33 mouse cellular contexts compared by ENCODE assay signal in the genomic region with DNA sequence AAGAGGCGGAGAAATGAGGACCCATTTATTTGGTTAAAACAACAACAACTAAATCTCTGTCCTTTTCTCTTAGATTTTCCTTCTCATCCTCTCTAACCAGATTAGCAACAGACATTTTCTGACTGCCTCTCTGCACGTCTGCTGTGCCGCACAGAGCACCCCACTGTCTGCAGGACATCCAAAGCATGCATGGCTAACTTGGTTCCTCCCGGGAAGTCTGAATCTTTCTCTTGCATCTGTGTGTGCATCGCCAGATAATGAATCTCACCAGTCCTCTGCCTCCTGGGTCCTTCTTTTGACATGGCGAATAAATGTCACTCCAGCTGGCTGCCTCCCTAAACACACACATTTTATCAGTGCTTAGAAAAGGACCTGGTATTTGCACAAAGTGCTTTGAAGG. TPM values are rescaled to one million over a fixed set of nuclear protein-coding genes. Genes with fewer than 3 reads are reported as not detected.
DNase-seq lines count a peak whose midpoint lies in the region; ATAC-seq and TF ChIP-seq lines count a peak whose summit lies in the region.
"Had no signal": no experiment of that assay in that cellular context is flagged by ENCODE, and none has a peak within 500 bp of the region (broad histone marks: within the 10 kb centered on the region; RNA-seq: fewer than 3 reads in every experiment).

No protein-coding gene starts in this region.

- 0 out of 2 replicates have a peak, but pooled peaks have one; percentile 45 for ATAC-seq in forebrain, embryonic 13.5 days
- no peak for ATAC-seq in forebrain, embryonic 16.5 days
- no peak for ATAC-seq in intestine, embryonic 14.5 days (replicated peaks; ENCODE audit: low FRiP score, low TSS enrichment, low read depth)
- ATAC-seq in intestine, embryonic 16.5 days, result no peak
- no peak for ATAC-seq in hindbrain, postnatal 0 days
- ATAC-seq: Patski had no signal

- peaks cover 12% of the 10 kb centered on the region for H3K4me1 ChIP-seq in forebrain, embryonic 13.5 days
- 0 out of 2 replicates have a peak, but pooled peaks cover 9% of the 10 kb centered on the region for H3K4me1 ChIP-seq in forebrain, embryonic 16.5 days (replicated peaks; ENCODE audit: control insufficient read depth, insufficient read depth, low read length)
- no peaks in the 10 kb centered on the region for H3K4me1 ChIP-seq in intestine, embryonic 14.5 days (replicated peaks; ENCODE audit: control insufficient read depth, insufficient read depth, low read length)
- H3K4me1 ChIP-seq in intestine, embryonic 16.5 days (ENCODE audit: control insufficient read depth, insufficient read depth, low read length), result no peaks in the 10 kb centered on the region
- H3K4me1 ChIP-seq in hindbrain, postnatal 0 days (ENCODE audit: insufficient read depth, low read length), result peaks cover 2% of the 10 kb centered on the region; the same call in 1 of the 2 replicates
- no peaks in the 10 kb centered on the region for H3K4me1 ChIP-seq in cerebellum, adult 2 months (ENCODE audit: control insufficient read depth, insufficient read depth, low read length)
- H3K4me1 ChIP-seq: embryonic facial prominence, embryonic 12.5 days; kidney, embryonic 15.5 days; limb, embryonic 13.5 days; lung, embryonic 15.5 days had no signal

- DNase-seq in intestine, embryonic 14.5 days (ENCODE audit: low spot score), result peak; percentile 48
- peak; percentile 65 for DNase-seq in brain, embryonic 14.5 days (ENCODE audit: low read depth)
- DNase-seq in hindbrain, postnatal 0 days (ENCODE audit: low spot score), result peak; percentile 16
- DNase-seq in right cerebral cortex, adult 2 months (ENCODE audit: low spot score in 2 of 2), result no peak
- DNase-seq in cerebellum, adult 2 months, result no peak
- DNase-seq: adrenal gland, postnatal 14 days; cerebellum, adult 11-12 months; cerebellum, postnatal 10 days; gastrocnemius, adult 2 months; gastrocnemius, postnatal 36 days; heart, adult 18-20 months; heart, postnatal 36 days; kidney, adult 18-20 months; kidney, postnatal 25 days; right cerebral cortex, adult 18-20 months; right cerebral cortex, postnatal 4 days; thymus, adult 2 months; thymus, postnatal 36 days had no signal

- no peak overlapping the region for H3K4me3 ChIP-seq in forebrain, embryonic 13.5 days
- H3K4me3 ChIP-seq in forebrain, embryonic 16.5 days (replicated peaks; ENCODE audit: low read length), result no peak overlapping the region
- H3K4me3 ChIP-seq in intestine, embryonic 14.5 days (ENCODE audit: low read depth, low read length), result no peak overlapping the region
- no peak overlapping the region for H3K4me3 ChIP-seq in intestine, embryonic 16.5 days (ENCODE audit: low read length)
- H3K4me3 ChIP-seq in hindbrain, postnatal 0 days (ENCODE audit: low read length), result no peak overlapping the region
- H3K4me3 ChIP-seq in cerebellum, adult 2 months (replicated peaks; ENCODE audit: insufficient read depth, low read depth, low read length), result no peak overlapping the region
- H3K4me3 ChIP-seq: embryonic facial prominence, embryonic 12.5 days; forebrain, embryonic 10.5 days; gastrocnemius, adult 2 months; kidney, embryonic 15.5 days; limb, embryonic 13.5 days; lung, embryonic 15.5 days had no signal

- no peaks in the 10 kb centered on the region for H3K36me3 ChIP-seq in forebrain, embryonic 13.5 days (ENCODE audit: poor library complexity, severe bottlenecking)
- no peaks in the 10 kb centered on the region for H3K36me3 ChIP-seq in forebrain, embryonic 16.5 days (ENCODE audit: control insufficient read depth, insufficient read depth)
- no peaks in the 10 kb centered on the region for H3K36me3 ChIP-seq in intestine, embryonic 14.5 days (ENCODE audit: control insufficient read depth, insufficient read depth, low read length)
- H3K36me3 ChIP-seq in intestine, embryonic 16.5 days (ENCODE audit: control insufficient read depth, insufficient read depth, low read length), result no peaks in the 10 kb centered on the region
- H3K36me3 ChIP-seq in hindbrain, postnatal 0 days (ENCODE audit: insufficient read depth, low read length), result no peaks in the 10 kb centered on the region
- H3K36me3 ChIP-seq: embryonic facial prominence, embryonic 12.5 days; forebrain, embryonic 10.5 days; kidney, embryonic 15.5 days; limb, embryonic 13.5 days; lung, embryonic 15.5 days had no signal

- no peaks in the 10 kb centered on the region for H3K27me3 ChIP-seq in forebrain, embryonic 13.5 days
- no peaks in the 10 kb centered on the region for H3K27me3 ChIP-seq in forebrain, embryonic 16.5 days (replicated peaks; ENCODE audit: control insufficient read depth, insufficient read depth, low read length)
- H3K27me3 ChIP-seq in intestine, embryonic 14.5 days (replicated peaks; ENCODE audit: control insufficient read depth, insufficient read depth, low read length), result no peaks in the 10 kb centered on the region
- H3K27me3 ChIP-seq in intestine, embryonic 16.5 days (replicated peaks; ENCODE audit: control insufficient read depth, insufficient read depth, low read length), result no peaks in the 10 kb centered on the region
- H3K27me3 ChIP-seq in hindbrain, postnatal 0 days (ENCODE audit: insufficient read depth, low read length), result no peaks in the 10 kb centered on the region
- H3K27me3 ChIP-seq in cerebellum, adult 2 months (ENCODE audit: control insufficient read depth, insufficient read depth, low read length), result no peaks in the 10 kb centered on the region
- H3K27me3 ChIP-seq: embryonic facial prominence, embryonic 12.5 days; kidney, embryonic 15.5 days; limb, embryonic 13.5 days; lung, embryonic 15.5 days had no signal

- no peak overlapping the region for H3K9ac ChIP-seq in forebrain, embryonic 13.5 days
- H3K9ac ChIP-seq in forebrain, embryonic 16.5 days (replicated peaks; ENCODE audit: low read depth, low read length), result no peak overlapping the region
- H3K9ac ChIP-seq in intestine, embryonic 14.5 days (ENCODE audit: low read length), result no peak overlapping the region
- no peak overlapping the region for H3K9ac ChIP-seq in intestine, embryonic 16.5 days (ENCODE audit: low read depth, low read length)
- no peak overlapping the region for H3K9ac ChIP-seq in hindbrain, postnatal 0 days (replicated peaks; ENCODE audit: low read length)
- H3K9ac ChIP-seq: embryonic facial prominence, embryonic 12.5 days; kidney, embryonic 15.5 days; limb, embryonic 13.5 days; lung, embryonic 15.5 days had no signal

- H3K9me3 ChIP-seq in forebrain, embryonic 13.5 days (replicated peaks), result no peaks in the 10 kb centered on the region
- H3K9me3 ChIP-seq in forebrain, embryonic 16.5 days (ENCODE audit: control insufficient read depth, low read length), result no peaks in the 10 kb centered on the region
- H3K9me3 ChIP-seq in intestine, embryonic 14.5 days (ENCODE audit: control insufficient read depth, low read length), result no peaks in the 10 kb centered on the region
- no peaks in the 10 kb centered on the region for H3K9me3 ChIP-seq in intestine, embryonic 16.5 days (ENCODE audit: control insufficient read depth, low read length)
- H3K9me3 ChIP-seq in hindbrain, postnatal 0 days (ENCODE audit: low read length), result no peaks in the 10 kb centered on the region
- H3K9me3 ChIP-seq: embryonic facial prominence, embryonic 12.5 days; forebrain, embryonic 10.5 days; kidney, embryonic 15.5 days; limb, embryonic 13.5 days; lung, embryonic 15.5 days had no signal

- no peak for TF ChIP-seq POLR2A in brain, embryonic 14.5 days (IDR thresholded peaks at IDR 0.05; ENCODE audit: borderline replicate concordance, extremely low read depth, insufficient read depth, insufficient read length, poor library complexity, severe bottlenecking)
- no peak for TF ChIP-seq POLR2A in cerebellum, adult 2 months (IDR thresholded peaks at IDR 0.05; ENCODE audit: borderline replicate concordance, insufficient read depth, low read length)

- WGBS in forebrain, embryonic 13.5 days, result 26% methylated on average over 6 of the region's 6 CpGs
- WGBS in forebrain, embryonic 16.5 days, result 21% methylated on average over 6 of the region's 6 CpGs
- 34% methylated on average over 6 of the region's 6 CpGs for WGBS in intestine, embryonic 14.5 days
- 33% methylated on average over 6 of the region's 6 CpGs for WGBS in intestine, embryonic 16.5 days
- WGBS in hindbrain, postnatal 0 days, result 22% methylated on average over 6 of the region's 6 CpGs
- WGBS in cerebellum, adult 2 months, result 55% methylated on average over 6 of the region's 6 CpGs

- H3K4me2 ChIP-seq in forebrain, embryonic 13.5 days, result no peak overlapping the region
- H3K4me2 ChIP-seq in forebrain, embryonic 16.5 days (ENCODE audit: low read length), result no peak overlapping the region
- no peak overlapping the region for H3K4me2 ChIP-seq in intestine, embryonic 14.5 days (ENCODE audit: low read length)
- H3K4me2 ChIP-seq in intestine, embryonic 16.5 days (ENCODE audit: low read depth, low read length), result no peak overlapping the region
- H3K4me2 ChIP-seq in hindbrain, postnatal 0 days (ENCODE audit: low read depth, low read length), result no peak overlapping the region
- H3K4me2 ChIP-seq: embryonic facial prominence, embryonic 12.5 days; heart, embryonic 11.5 days; kidney, embryonic 15.5 days; limb, embryonic 13.5 days; liver, embryonic 11.5 days; lung, embryonic 15.5 days had no signal

- no peak overlapping the region for H3K27ac ChIP-seq in forebrain, embryonic 13.5 days
- H3K27ac ChIP-seq in forebrain, embryonic 16.5 days (ENCODE audit: low read length), result no peak overlapping the region
- no peak overlapping the region for H3K27ac ChIP-seq in intestine, embryonic 14.5 days (ENCODE audit: low read depth)
- no peak overlapping the region for H3K27ac ChIP-seq in intestine, embryonic 16.5 days (ENCODE audit: low read length)
- no peak overlapping the region for H3K27ac ChIP-seq in hindbrain, postnatal 0 days
- H3K27ac ChIP-seq in cerebellum, adult 2 months (ENCODE audit: insufficient read depth, low read length), result no peak overlapping the region
- H3K27ac ChIP-seq: embryonic facial prominence, embryonic 12.5 days; forebrain, embryonic 10.5 days; gastrocnemius, adult 2 months; kidney, embryonic 15.5 days; limb, embryonic 13.5 days; lung, embryonic 15.5 days; stomach, postnatal 0 days had no signal

- TF ChIP-seq CTCF in brain, embryonic 14.5 days (IDR thresholded peaks at IDR 0.05; ENCODE audit: borderline replicate concordance, extremely low read depth, insufficient read depth, insufficient read length), result no peak
- TF ChIP-seq CTCF in hindbrain, postnatal 0 days (IDR thresholded peaks at IDR 0.05; ENCODE audit: low read depth), result no peak
- TF ChIP-seq CTCF in cerebellum, adult 2 months (IDR thresholded peaks at IDR 0.05; ENCODE audit: borderline replicate concordance, insufficient read depth, low read depth, low read length), result no peak

RNA-seq across cellular contexts. Expression of a gene that starts 18.3 kb away (rescaled TPM):
- polyA plus RNA-seq in forebrain, embryonic 13.5 days (2015; fragmentation: Nextera tagmentation; extraction: Ambion mirVana), result 0.15 TPM in 1 of 2 replicates, not detected in the other
- polyA plus RNA-seq in forebrain, embryonic 16.5 days (2015; fragmentation: Nextera tagmentation; extraction: Ambion mirVana), result 0.10 and 0.13 TPM in 2 replicates
- 0.11 TPM in 2 replicates for polyA plus RNA-seq in intestine, embryonic 14.5 days (2014; fragmentation: Nextera tagmentation; extraction: Ambion mirVana)
- 0.09 TPM in 1 of 2 replicates, not detected in the other for polyA plus RNA-seq in intestine, embryonic 16.5 days (2015; fragmentation: Nextera tagmentation; extraction: Ambion mirVana)
- polyA plus RNA-seq in brain, embryonic 14.5 days (2012; rRNA removed), result 0.10 and 0.11 TPM in 2 replicates
- 0.14 and 0.42 TPM in 2 replicates for total RNA-seq in hindbrain, postnatal 0 days (2014; rRNA removed)
- 0.37 and 0.44 TPM in 2 replicates for polyA plus RNA-seq in hindbrain, postnatal 0 days (2015; fragmentation: Nextera tagmentation; extraction: Ambion mirVana)
- polyA plus RNA-seq in cerebellum, adult 2 months (2012; rRNA removed), result 0.08 and 0.10 TPM in 2 replicates
- total RNA-seq: adrenal gland, postnatal 14 days; gastrocnemius, adult 2 months; gastrocnemius, postnatal 36 days; heart, adult 18-20 months; heart, postnatal 36 days; megakaryocyte progenitor cell, adult 5-6 weeks; MEL had no signal
- polyA plus RNA-seq: forebrain, embryonic 10.5 days; kidney, embryonic 15.5 days; Patski; spleen, adult 2 months; thymus, adult 2 months had no signal

Comparison
In these comparisons a context has a peak if more than half of its experiments do, and no peak if none do; other contexts are left out.
1. DNase-seq: peak in intestine, embryonic 14.5 days (single experiment), brain, embryonic 14.5 days (single experiment) and hindbrain, postnatal 0 days (single experiment); none in right cerebral cortex, adult 2 months (0 of 2) and cerebellum, adult 2 months (0 of 2).